Mouse (Mus musculus) liver, embryonic 15.5 days (tissue): ENCODE measurements around the gene Npy2r. TPM values are rescaled to one million over a fixed set of nuclear protein-coding genes. Genes with fewer than 3 reads are reported as not detected.

Source experiments
- polyA plus RNA-seq: library from polyadenylated mRNA; unstranded; fragments of >200 nt; fragmentation: Nextera tagmentation; extraction: Ambion mirVana; gene quantifications from 2 replicates; pipeline ENCODE4 v1.2.1, GENCODE M21; 2015

The Npy2r gene
- polyA plus RNA-seq, 1 experiment from 2014 or later: not detected

Other genes starting within 250 kb of the Npy2r start
- gene Map9, start 190.0 kb downstream of the Npy2r start, polyA plus RNA-seq: 0.12 and 0.14 TPM in 2 replicates